Mouse (Mus musculus) embryonic facial prominence, embryonic 10.5 days (tissue): ENCODE data around the gene Cnga1. TPM values are rescaled to one million over a fixed set of nuclear protein-coding genes. Genes with fewer than 3 reads are reported as not detected.
"Not testable (repeated sequence)": the region's sequence is repeated elsewhere in the genome, so short reads cannot be mapped to it uniquely, and the experiment has no call there.

Experiments
- DNase-seq: peaks from one replicate; pipeline ENCODE4 v3.0.0-alpha.2; 2017; ENCODE audit warnings: low spot score
- H3K27ac ChIP-seq: fragments of 300-500 bp; sonication (generic); replicated peaks from 2 replicates; pipeline ENCODE4 v1.5.1; 2016; ENCODE audit warnings: mild to moderate bottlenecking
- H3K27me3 ChIP-seq: fragments of 300-500 bp; sonication (generic); replicated peaks from 2 replicates; pipeline ENCODE4 v1.6.1; 2016; ENCODE audit warnings: low read depth, mild to moderate bottlenecking; ENCODE audit not compliant: poor library complexity, severe bottlenecking
- H3K36me3 ChIP-seq: fragments of 300-500 bp; sonication (generic); replicated peaks from 2 replicates; pipeline ENCODE4 v1.6.1; 2016; ENCODE audit warnings: mild to moderate bottlenecking, moderate library complexity
- H3K4me1 ChIP-seq: fragments of 300-500 bp; sonication (generic); 2 replicates; pipeline ENCODE4 v1.6.1; 2016
- H3K4me3 ChIP-seq: fragments of 300-500 bp; sonication (generic); 2 replicates; pipeline ENCODE4 v1.5.1; 2016; ENCODE audit warnings: mild to moderate bottlenecking, moderate library complexity
- H3K9me3 ChIP-seq: fragments of 300-500 bp; sonication (generic); 2 replicates; pipeline ENCODE4 v1.6.1; 2016; ENCODE audit warnings: mild to moderate bottlenecking
- WGBS: fragments of 180-500 bp; shearing (Covaris S2); methylation state at CpG from one replicate; pipeline ENCODE4 v1.1.7; 2016; 5-methylcytosine and 5-hydroxymethylcytosine counted together
- polyA plus RNA-seq: library from polyadenylated mRNA; unstranded; fragments of >200 nt; fragmentation: Nextera tagmentation; extraction: Ambion mirVana; gene quantifications from 2 replicates; pipeline ENCODE4 v1.2.1, GENCODE M21; 2016

Cnga1 gene
- polyA plus RNA-seq, 1 experiment from 2014 or later: not detected

- no peak overlapping the region for H3K4me3 ChIP-seq
Observed at GRCm38 (mm10) chr5:72630026-72630425, 14.0 kb downstream of the Cnga1 start.

GRCm38 (mm10) chr5:72621022-72621421, 23.1 kb downstream of the Cnga1 start:
- no peaks in the 10 kb centered on the region for H3K27me3 ChIP-seq
- no peak overlapping the region for H3K27ac ChIP-seq
- no peaks in the 10 kb centered on the region for H3K4me1 ChIP-seq
- H3K4me3 ChIP-seq: no peak overlapping the region
- no peaks in the 10 kb centered on the region for H3K36me3 ChIP-seq
- 85% methylated on average over 1 of the region's 1 CpGs for WGBS
- no peak for DNase-seq
- H3K9me3 ChIP-seq: no peaks in the 10 kb centered on the region

More at GRCm38 (mm10) chr5:72630026-72630425, 14.0 kb downstream of the Cnga1 start:
- 88% methylated on average over 6 of the region's 6 CpGs for WGBS
- Histone ChIP-seq H3K4me1 (no peaks in the 10 kb centered on the region), H3K27ac (no peak overlapping the region), H3K36me3 (no peaks in the 10 kb centered on the region), H3K9me3 (no peaks in the 10 kb centered on the region), H3K27me3 (no peaks in the 10 kb centered on the region)
- DNase-seq: no peak

- DNase-seq: no peak
- Histone ChIP-seq H3K36me3 (no peaks in the 10 kb centered on the region), H3K4me3 (no peak overlapping the region), H3K27me3 (no peaks in the 10 kb centered on the region), H3K9me3 (no peaks in the 10 kb centered on the region), H3K27ac (no peak overlapping the region), H3K4me1 (no peaks in the 10 kb centered on the region)
- WGBS: 83% methylated on average over 4 of the region's 4 CpGs
Observed at GRCm38 (mm10) chr5:72617413-72617812, 26.7 kb downstream of the Cnga1 start.

- no peaks in the 10 kb centered on the region for H3K9me3 ChIP-seq
- H3K4me3 ChIP-seq: no peak overlapping the region
- DNase-seq: no peak
- no peaks in the 10 kb centered on the region for H3K4me1 ChIP-seq
- no peak overlapping the region for H3K27ac ChIP-seq
- 89% methylated on average over 4 of the region's 4 CpGs for WGBS
- no peaks in the 10 kb centered on the region for H3K36me3 ChIP-seq
- no peaks in the 10 kb centered on the region for H3K27me3 ChIP-seq
Observed at GRCm38 (mm10) chr5:72603138-72603537, 40.9 kb downstream of the Cnga1 start.

- Histone ChIP-seq H3K4me3 (no peak overlapping the region), H3K27ac (no peak overlapping the region), H3K9me3 (no peaks in the 10 kb centered on the region), H3K36me3 (no peaks in the 10 kb centered on the region), H3K27me3 (no peaks in the 10 kb centered on the region), H3K4me1 (no peaks in the 10 kb centered on the region)
- WGBS: 14% methylated on average over 5 of the region's 5 CpGs
- DNase-seq: peak; percentile 72
Observed at GRCm38 (mm10) chr5:72601006-72601405, 43.1 kb downstream of the Cnga1 start.

GRCm38 (mm10) chr5:72587192-72587681, 56.8 kb downstream of the Cnga1 start, which contains the start of gene Gm5868:
TSS of gene Gm5868 (minus strand) at chr5:72587551.
- peak; percentile 51 for DNase-seq
- no peak within 1 kb of the TSS for H3K27ac ChIP-seq

GRCm38 (mm10) chr5:72586667-72587191, 57.3 kb downstream of the Cnga1 start:
- H3K36me3 ChIP-seq, H3K4me1 ChIP-seq, H3K27ac ChIP-seq, H3K9me3 ChIP-seq: not testable (repeated sequence)
- WGBS: 43% methylated on average over 25 of the region's 25 CpGs
- DNase-seq: peak; percentile 19
- Histone ChIP-seq H3K4me3 (peak overlapping the region; percentile 57), H3K27me3 (peaks cover 53% of the 10 kb centered on the region)

More at GRCm38 (mm10) chr5:72587192-72587681, 56.8 kb downstream of the Cnga1 start, which contains the start of gene Gm5868:
- peaks cover 9% of the 10 kb centered on the region for H3K4me1 ChIP-seq
- H3K4me3 ChIP-seq: peak within 1 kb of the TSS; percentile 57
- H3K27me3 ChIP-seq: peaks cover 48% of the 10 kb centered on the region
- H3K9me3 ChIP-seq: no peaks in the 10 kb centered on the region
- whole genome bisulfite sequencing: 4% methylated on average over 38 of the region's 38 CpGs
- no peaks in the 10 kb centered on the region for H3K36me3 ChIP-seq

- H3K27me3 ChIP-seq: peaks cover 59% of the 10 kb centered on the region
- H3K9me3 ChIP-seq, H3K36me3 ChIP-seq, H3K27ac ChIP-seq, H3K4me1 ChIP-seq, DNase-seq, H3K4me3 ChIP-seq: not testable (repeated sequence)
- 43% methylated on average over 7 of the region's 7 CpGs for WGBS
Observed at GRCm38 (mm10) chr5:72586122-72586521, 58.0 kb downstream of the Cnga1 start.

GRCm38 (mm10) chr5:72580970-72581332, 63.1 kb downstream of the Cnga1 start, which contains the start of gene Zar1:
TSS of gene Zar1 (minus strand) at chr5:72581254.
- peak; percentile 46 for DNase-seq
- Histone ChIP-seq H3K4me3 (peak within 1 kb of the TSS; percentile 61), H3K27ac (peak within 1 kb of the TSS; percentile 73), H3K27me3 (peaks cover 56% of the 10 kb centered on the region)
- H3K9me3 ChIP-seq, H3K36me3 ChIP-seq, H3K4me1 ChIP-seq: not testable (repeated sequence)
- WGBS: 7% methylated on average over 20 of the region's 21 CpGs

GRCm38 (mm10) chr5:72580088-72580969, 63.7 kb downstream of the Cnga1 start:
- not testable (repeated sequence) for H3K4me1 ChIP-seq, H3K36me3 ChIP-seq, H3K9me3 ChIP-seq
- H3K27ac ChIP-seq: peak overlapping the region; percentile 73
- 5% methylated on average over 70 of the region's 73 CpGs for WGBS
- peak; percentile 61 for DNase-seq
- H3K4me3 ChIP-seq: peak overlapping the region; percentile 61
- peaks cover 51% of the 10 kb centered on the region for H3K27me3 ChIP-seq

- not testable (repeated sequence) for H3K4me3 ChIP-seq, H3K9me3 ChIP-seq, H3K27ac ChIP-seq, H3K36me3 ChIP-seq, H3K4me1 ChIP-seq
- peaks cover 51% of the 10 kb centered on the region for H3K27me3 ChIP-seq
- WGBS: 48% methylated on average over 10 of the region's 10 CpGs
- DNase-seq: peak; percentile 63
Observed at GRCm38 (mm10) chr5:72579599-72579998, 64.5 kb downstream of the Cnga1 start.

- Histone ChIP-seq H3K4me3 (no peak overlapping the region), H3K36me3 (no peaks in the 10 kb centered on the region), H3K9me3 (0 out of 2 replicates have a peak, but pooled peaks cover 4% of the 10 kb centered on the region), H3K27me3 (no peaks in the 10 kb centered on the region), H3K27ac (no peak overlapping the region), H3K4me1 (no peaks in the 10 kb centered on the region)
- DNase-seq: no peak
- 82% methylated on average over 5 of the region's 5 CpGs for WGBS
Observed at GRCm38 (mm10) chr5:72565621-72566020, 78.5 kb downstream of the Cnga1 start.

- H3K9me3 ChIP-seq, H3K27me3 ChIP-seq, H3K27ac ChIP-seq, H3K4me1 ChIP-seq, H3K4me3 ChIP-seq, H3K36me3 ChIP-seq, DNase-seq: not testable (repeated sequence)
- WGBS: 85% methylated on average over 2 of the region's 2 CpGs
Observed at GRCm38 (mm10) chr5:72563183-72563582, 80.9 kb downstream of the Cnga1 start.
